Mouse (Mus musculus): Measurements from ENCODE around the gene Ep300. TPM values are rescaled to one million over a fixed set of nuclear protein-coding genes. Genes with fewer than 3 reads are reported as not detected.
A peak's percentile ranks its signal among the peaks of the same experiment; 100 is the strongest.
"Not testable (repeated sequence)": the region's sequence is repeated elsewhere in the genome, so short reads cannot be mapped to it uniquely, and the experiment has no call there.

The Ep300 gene
- polyA plus RNA-seq, 1 experiment from 2014 or later: 11.2 TPM

DNA sequence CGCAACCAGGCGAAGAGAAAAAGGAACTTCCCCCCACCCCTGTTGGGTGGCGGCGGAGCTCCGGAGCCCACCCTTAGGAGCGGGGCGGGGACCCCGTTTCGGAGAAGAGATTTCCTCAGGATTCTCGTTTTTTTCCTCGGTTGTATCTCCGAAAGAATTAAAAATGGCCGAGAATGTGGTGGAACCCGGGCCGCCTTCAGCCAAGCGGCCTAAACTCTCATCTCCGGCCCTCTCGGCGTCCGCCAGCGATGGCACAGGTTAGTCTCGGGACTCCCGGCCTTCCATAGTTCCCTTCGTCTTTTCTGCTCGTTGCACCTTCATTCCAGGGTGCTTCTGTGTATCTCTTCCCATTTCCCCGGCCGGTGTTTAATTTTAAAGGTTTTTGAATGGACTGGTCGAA is 1.3 kb downstream of the Ep300 start:
- no peaks in the 10 kb centered on the region for H3K9me3 ChIP-seq (replicated peaks; ENCODE audit: low read length)
- peaks cover 3% of the 10 kb centered on the region for H3K4me1 ChIP-seq (replicated peaks; ENCODE audit: insufficient read depth, low read length)
- H3K27me3 ChIP-seq (ENCODE audit: insufficient read depth, low read length): no peaks in the 10 kb centered on the region
- H3K36me3 ChIP-seq (ENCODE audit: insufficient read depth, low read length): no peaks in the 10 kb centered on the region
- peak overlapping the region; percentile 100 for H3K27ac ChIP-seq
- under 1% methylated on average over 27 of the region's 28 CpGs for WGBS
- ATAC-seq (replicated peaks; ENCODE audit: low FRiP score, low read depth) (no peak), DNase-seq (ENCODE audit: low spot score) (peak; percentile 50)
- H3K4me2 ChIP-seq (ENCODE audit: low read length): peak overlapping the region; percentile 76
- no peak for TF ChIP-seq CTCF (IDR thresholded peaks at IDR 0.05; ENCODE audit: low read depth)
- peak overlapping the region; percentile 100 for H3K9ac ChIP-seq (ENCODE audit: low read depth, low read length)
- peak overlapping the region; percentile 97 for H3K4me3 ChIP-seq (replicated peaks; ENCODE audit: low read depth, low read length)

DNA sequence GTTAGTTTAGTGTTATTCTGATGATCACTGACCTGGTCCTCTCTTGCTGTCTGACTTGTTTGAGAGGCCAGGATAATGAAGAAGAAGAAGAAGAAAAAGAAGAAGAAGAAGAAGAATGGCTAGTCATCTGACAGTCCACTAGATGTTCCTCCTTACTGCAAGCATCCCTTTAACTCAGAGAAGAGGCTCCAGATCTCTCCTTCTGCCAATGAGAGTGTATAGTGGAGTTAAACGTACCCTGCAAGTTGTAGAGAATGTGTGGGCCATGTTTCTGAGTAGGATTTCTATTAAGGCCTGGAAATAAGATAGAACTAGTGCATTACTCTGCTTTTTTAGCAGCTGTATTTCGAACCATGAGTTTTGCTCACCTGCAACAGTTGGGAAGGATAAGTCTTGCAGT is 2.5 kb downstream of the Ep300 start:
- DNase-seq (ENCODE audit: low spot score): no peak
- H3K4me1 ChIP-seq (replicated peaks; ENCODE audit: insufficient read depth, low read length): peaks cover 3% of the 10 kb centered on the region
- no peak for TF ChIP-seq CTCF (IDR thresholded peaks at IDR 0.05; ENCODE audit: low read depth)
- peak overlapping the region; percentile 97 for H3K4me3 ChIP-seq (replicated peaks; ENCODE audit: low read depth, low read length)
- no peak for ATAC-seq (replicated peaks; ENCODE audit: low FRiP score, low read depth)
- H3K27me3 ChIP-seq (ENCODE audit: insufficient read depth, low read length): no peaks in the 10 kb centered on the region
- H3K4me2 ChIP-seq (ENCODE audit: low read length): peak overlapping the region; percentile 76
- H3K9me3 ChIP-seq (replicated peaks; ENCODE audit: low read length): no peaks in the 10 kb centered on the region
- H3K27ac ChIP-seq: no peak overlapping the region
- peak overlapping the region; percentile 100 for H3K9ac ChIP-seq (ENCODE audit: low read depth, low read length)
- 37% methylated on average over 2 of the region's 2 CpGs for WGBS
- no peaks in the 10 kb centered on the region for H3K36me3 ChIP-seq (ENCODE audit: insufficient read depth, low read length)

GRCm38 (mm10) chr15:81594146-81594696 is 9.1 kb downstream of the Ep300 start:
- DNase-seq (ENCODE audit: low spot score): no peak
- Histone ChIP-seq H3K4me3 (replicated peaks; ENCODE audit: low read depth, low read length) (no peak overlapping the region), H3K9me3 (replicated peaks; ENCODE audit: low read length) (no peaks in the 10 kb centered on the region), H3K4me2 (ENCODE audit: low read length) (no peak overlapping the region), H3K27me3 (ENCODE audit: insufficient read depth, low read length) (no peaks in the 10 kb centered on the region), H3K4me1 (replicated peaks; ENCODE audit: insufficient read depth, low read length) (peaks cover 3% of the 10 kb centered on the region; the same call in 1 of the 2 replicates), H3K36me3 (ENCODE audit: insufficient read depth, low read length) (no peaks in the 10 kb centered on the region), H3K9ac (ENCODE audit: low read depth, low read length) (no peak overlapping the region), H3K27ac (no peak overlapping the region)
- TF ChIP-seq CTCF (IDR thresholded peaks at IDR 0.05; ENCODE audit: low read depth): no peak
- 93% methylated on average over 3 of the region's 3 CpGs for WGBS
- no peak for ATAC-seq (replicated peaks; ENCODE audit: low FRiP score, low read depth)

DNA sequence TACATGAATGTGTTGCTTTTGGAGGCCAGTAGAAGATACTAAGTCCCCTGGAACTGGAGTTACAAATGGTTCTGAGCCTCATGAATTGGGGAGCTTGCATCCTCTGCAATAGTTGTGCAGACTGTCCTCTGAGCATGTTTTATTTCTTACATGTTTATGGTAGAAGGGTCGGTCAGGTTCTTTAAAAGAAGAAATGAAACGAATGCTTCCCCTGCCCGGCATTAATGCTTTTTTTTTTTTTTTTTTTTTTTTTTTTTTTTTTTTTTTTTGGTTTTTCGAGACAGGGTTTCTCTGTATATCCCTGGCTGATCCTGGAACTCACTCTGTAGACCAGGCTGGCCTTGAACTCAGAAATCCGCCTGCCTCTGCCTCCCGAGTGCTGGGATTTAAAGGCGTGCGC is 13.6 kb downstream of the Ep300 start:
- DNase-seq (ENCODE audit: low spot score); H3K4me2 ChIP-seq (ENCODE audit: low read length); H3K4me1 ChIP-seq (replicated peaks; ENCODE audit: insufficient read depth, low read length); H3K27ac ChIP-seq; H3K4me3 ChIP-seq (replicated peaks; ENCODE audit: low read depth, low read length); H3K9me3 ChIP-seq (replicated peaks; ENCODE audit: low read length); ATAC-seq (replicated peaks; ENCODE audit: low FRiP score, low read depth); H3K9ac ChIP-seq (ENCODE audit: low read depth, low read length); H3K27me3 ChIP-seq (ENCODE audit: insufficient read depth, low read length): not testable (repeated sequence)
- 84% methylated on average over 8 of the region's 8 CpGs for WGBS
- H3K36me3 ChIP-seq (ENCODE audit: insufficient read depth, low read length): peaks cover 14% of the 10 kb centered on the region; the same call in 1 of the 2 replicates

GRCm38 (mm10) chr15:81605241-81605640 is 20.1 kb downstream of the Ep300 start:
- ATAC-seq (replicated peaks; ENCODE audit: low FRiP score, low read depth): no peak
- no peak for DNase-seq (ENCODE audit: low spot score)
- H3K4me1 ChIP-seq (replicated peaks; ENCODE audit: insufficient read depth, low read length): no peaks in the 10 kb centered on the region
- no peaks in the 10 kb centered on the region for H3K9me3 ChIP-seq (replicated peaks; ENCODE audit: low read length)
- peaks cover 40% of the 10 kb centered on the region for H3K36me3 ChIP-seq (ENCODE audit: insufficient read depth, low read length)
- H3K4me3 ChIP-seq (replicated peaks; ENCODE audit: low read depth, low read length): no peak overlapping the region
- H3K27ac ChIP-seq: no peak overlapping the region
- 78% methylated on average over 1 of the region's 1 CpGs for WGBS
- no peak overlapping the region for H3K4me2 ChIP-seq (ENCODE audit: low read length)
- no peak for TF ChIP-seq CTCF (IDR thresholded peaks at IDR 0.05; ENCODE audit: low read depth)
- no peak overlapping the region for H3K9ac ChIP-seq (ENCODE audit: low read depth, low read length)
- H3K27me3 ChIP-seq (ENCODE audit: insufficient read depth, low read length): no peaks in the 10 kb centered on the region

- Histone ChIP-seq H3K27me3 (ENCODE audit: insufficient read depth, low read length) (no peaks in the 10 kb centered on the region), H3K36me3 (ENCODE audit: insufficient read depth, low read length) (peaks cover 46% of the 10 kb centered on the region), H3K9ac (ENCODE audit: low read depth, low read length) (no peak overlapping the region), H3K4me2 (ENCODE audit: low read length) (no peak overlapping the region), H3K27ac (no peak overlapping the region), H3K9me3 (replicated peaks; ENCODE audit: low read length) (no peaks in the 10 kb centered on the region), H3K4me3 (replicated peaks; ENCODE audit: low read depth, low read length) (no peak overlapping the region), H3K4me1 (replicated peaks; ENCODE audit: insufficient read depth, low read length) (no peaks in the 10 kb centered on the region)
- TF ChIP-seq CTCF (IDR thresholded peaks at IDR 0.05; ENCODE audit: low read depth): peak; percentile 72
- WGBS: 70% methylated on average over 1 of the region's 1 CpGs
- ATAC-seq (replicated peaks; ENCODE audit: low FRiP score, low read depth): no peak
- peak; percentile 49 for DNase-seq (ENCODE audit: low spot score)
Measured at GRCm38 (mm10) chr15:81606634-81607033, 21.5 kb downstream of the Ep300 start.
